Mouse (Mus musculus) brain, embryonic 14.5 days (tissue): Measurements from ENCODE around the gene Tnfrsf11a.

ENCODE experiments used
- CTCF ChIP-seq: fragments of 200-500 bp; IDR thresholded peaks from 2 replicates; pipeline ENCODE4 v1.5.1; 2012; ENCODE audit warnings: inconsistent platforms, mild to moderate bottlenecking, moderate library complexity, borderline replicate concordance; ENCODE audit not compliant: insufficient read depth, insufficient read length; ENCODE audit errors: extremely low read depth
- POLR2A ChIP-seq: fragments of 200-500 bp; IDR thresholded peaks from 2 replicates; pipeline ENCODE4 v1.6.1; 2012; ENCODE audit warnings: mild to moderate bottlenecking, inconsistent platforms, borderline replicate concordance; ENCODE audit not compliant: poor library complexity, insufficient read depth, insufficient read length, severe bottlenecking; ENCODE audit errors: extremely low read depth

GRCm38 (mm10) chr1:105752196-105752595, 28.3 kb upstream of the Tnfrsf11a start:
- no peak for TF ChIP-seq CTCF
- no peak for TF ChIP-seq POLR2A
